Mouse (Mus musculus): ENCODE results near the gene Grk5. TPM values are rescaled to one million over a fixed set of nuclear protein-coding genes. Genes with fewer than 3 reads are reported as not detected.

The Grk5 gene
- polyA plus RNA-seq (2012): 2.6 and 2.7 TPM in 2 replicates

DNA sequence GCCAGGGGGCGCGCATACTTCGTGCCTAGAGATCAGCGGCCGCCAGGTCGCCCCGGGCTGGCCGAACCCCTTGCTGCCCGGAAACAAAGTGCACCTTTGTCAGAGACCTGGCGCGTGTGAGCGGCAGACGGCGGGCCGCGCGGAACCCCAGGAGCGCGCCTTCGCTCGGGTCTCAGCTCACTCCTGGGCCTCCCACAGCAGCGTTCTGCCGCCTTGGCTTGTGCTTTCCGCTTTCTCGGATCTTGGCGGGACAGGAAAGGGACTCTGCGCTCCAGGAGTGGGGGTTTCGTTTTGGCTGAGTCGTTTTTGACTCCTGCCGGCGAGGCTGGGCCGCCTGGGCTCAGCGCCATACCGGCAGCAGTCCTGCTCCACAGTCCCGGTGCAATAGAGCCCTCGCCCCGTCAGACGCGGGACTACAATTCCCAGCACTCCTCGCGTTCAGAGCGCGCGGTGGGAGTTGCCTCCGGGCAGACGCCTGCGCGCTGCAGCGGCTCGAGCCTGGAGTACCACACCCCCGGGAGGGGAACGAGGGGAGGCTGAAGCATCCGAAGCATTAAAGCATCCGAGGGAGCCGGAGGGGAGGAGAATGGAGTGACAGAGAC lies at the start of gene Grk5:
Gene Grk5, plus strand, starts transcription at position 36 of the 602 bp plus-strand sequence.
- no peak for TF ChIP-seq GATA1 (IDR thresholded peaks at IDR 0.05; ENCODE audit: low read length)

DNA sequence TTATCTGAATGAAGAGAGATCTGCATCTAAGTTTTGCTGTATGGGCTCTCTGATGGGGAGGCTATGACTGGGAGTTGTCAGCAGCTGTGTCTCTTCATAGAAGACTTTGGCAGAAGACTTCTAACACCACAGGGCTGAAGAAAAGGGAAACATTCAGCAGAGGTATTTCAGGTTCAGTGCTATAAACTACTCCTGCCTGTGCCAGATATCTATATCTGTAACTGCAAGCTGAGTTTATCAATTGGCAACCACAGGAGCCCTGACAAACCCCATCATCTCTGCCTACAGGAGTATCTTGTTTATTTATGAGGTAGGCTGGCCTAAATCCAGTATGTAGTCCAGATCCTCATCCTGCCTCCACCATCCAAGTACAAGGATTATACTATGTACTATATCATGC lies 46.2 kb upstream of the Grk5 start:
- TF ChIP-seq GATA1 (IDR thresholded peaks at IDR 0.05; ENCODE audit: low read length): peak; percentile 40

DNA sequence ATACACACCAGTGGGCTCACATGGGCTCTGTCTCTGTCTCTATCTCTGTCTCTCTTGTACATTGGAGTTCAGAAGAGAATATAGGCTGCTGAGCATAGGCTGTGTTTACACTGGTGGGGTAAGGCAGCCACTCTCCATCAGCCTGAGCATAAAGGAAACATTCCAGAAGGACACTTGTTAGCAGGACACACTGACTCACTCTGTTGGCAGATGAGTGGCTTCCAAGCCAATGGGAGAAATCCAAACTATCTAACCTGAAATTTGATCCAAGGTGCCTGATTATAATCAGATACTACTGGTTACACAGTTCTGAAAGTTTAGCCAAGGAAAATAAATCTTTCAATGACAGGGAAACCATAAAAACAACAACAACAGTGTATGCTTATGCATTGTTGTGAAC lies 43.8 kb upstream of the Grk5 start:
- no peak for TF ChIP-seq GATA1 (IDR thresholded peaks at IDR 0.05; ENCODE audit: low read length)

DNA sequence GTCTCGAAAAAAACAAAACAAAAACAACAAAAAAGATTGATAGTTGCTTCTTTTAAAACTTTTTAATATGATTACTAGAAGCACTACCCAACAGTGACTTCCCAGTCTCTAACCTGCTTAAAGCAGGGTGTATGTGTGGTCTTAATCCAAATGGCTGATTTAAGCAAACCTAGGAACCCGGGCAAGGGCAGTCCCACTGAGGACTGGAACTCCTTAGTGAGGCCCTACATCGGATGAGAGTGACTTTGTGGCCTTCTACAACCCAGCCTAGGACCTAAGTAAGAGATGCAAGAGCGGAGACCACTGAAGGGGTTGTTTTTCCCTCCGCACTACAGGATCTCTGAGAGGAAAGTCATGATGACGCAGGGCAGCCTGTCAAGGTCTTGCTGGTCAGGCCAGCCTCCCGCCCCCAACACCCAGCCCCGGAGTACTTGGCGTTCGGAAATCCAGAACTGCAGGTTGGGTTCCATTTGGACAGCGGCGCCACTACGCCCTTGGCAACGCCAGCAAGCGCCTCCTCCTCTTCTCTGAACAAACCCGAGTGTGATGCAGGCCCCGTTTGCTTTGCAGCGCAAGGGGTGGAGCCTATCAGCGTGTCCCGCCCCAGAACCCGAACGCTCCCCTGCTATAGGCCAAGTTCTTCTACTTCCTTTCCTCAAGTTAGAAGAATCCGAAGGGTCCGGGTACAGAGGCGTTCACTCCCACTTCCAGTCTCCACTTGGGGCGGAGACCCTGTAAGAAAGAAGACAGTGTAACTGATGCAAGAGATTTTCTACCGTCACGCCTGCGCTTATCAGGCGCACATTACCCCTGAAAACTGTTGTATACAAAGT lies 28.5 kb upstream of the Grk5 start, which contains the start of gene Sfxn4:
Gene Sfxn4, minus strand, starts transcription at position 612 of the 833 bp plus-strand sequence.
- TF ChIP-seq GATA1 (IDR thresholded peaks at IDR 0.05; ENCODE audit: low read length): no peak

DNA sequence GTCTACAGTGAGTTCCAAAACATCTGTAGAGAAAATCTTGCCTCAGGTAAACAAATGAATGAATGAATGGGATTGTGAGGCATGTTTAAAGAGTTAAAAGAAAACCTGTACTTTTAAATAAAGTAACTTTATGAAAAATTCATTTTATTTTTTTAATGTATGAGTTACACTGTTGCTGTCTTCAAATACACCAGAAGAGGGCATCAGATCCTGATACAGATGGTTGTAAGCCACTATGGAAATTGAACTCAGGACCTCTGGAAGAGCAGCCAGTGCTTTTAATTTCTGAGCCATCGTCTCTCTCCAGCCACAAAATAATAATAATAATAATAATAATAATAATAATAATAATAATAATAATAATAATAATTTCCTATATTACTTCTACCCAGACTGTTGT lies 19.1 kb upstream of the Grk5 start:
- TF ChIP-seq GATA1 (IDR thresholded peaks at IDR 0.05; ENCODE audit: low read length): no peak

DNA sequence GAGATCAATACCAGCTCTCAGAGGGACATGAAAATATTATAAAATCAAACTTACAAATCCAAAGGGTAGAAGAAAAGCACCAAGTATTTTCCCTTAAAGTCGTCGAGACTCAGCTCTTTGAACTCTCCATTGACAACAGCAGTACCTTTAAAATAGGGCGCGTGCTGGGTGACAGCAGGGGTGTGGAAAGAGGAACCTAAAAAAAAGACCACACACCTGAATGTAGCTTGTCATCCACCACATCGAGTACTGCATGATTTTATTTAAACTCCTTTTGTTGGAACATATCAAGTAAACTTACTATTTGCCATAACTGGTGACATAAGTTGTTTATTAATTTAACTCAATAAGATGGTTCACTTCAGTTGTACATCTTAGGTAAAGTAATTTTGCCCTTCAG lies 18.2 kb upstream of the Grk5 start:
- no peak for TF ChIP-seq GATA1 (IDR thresholded peaks at IDR 0.05; ENCODE audit: low read length)

DNA sequence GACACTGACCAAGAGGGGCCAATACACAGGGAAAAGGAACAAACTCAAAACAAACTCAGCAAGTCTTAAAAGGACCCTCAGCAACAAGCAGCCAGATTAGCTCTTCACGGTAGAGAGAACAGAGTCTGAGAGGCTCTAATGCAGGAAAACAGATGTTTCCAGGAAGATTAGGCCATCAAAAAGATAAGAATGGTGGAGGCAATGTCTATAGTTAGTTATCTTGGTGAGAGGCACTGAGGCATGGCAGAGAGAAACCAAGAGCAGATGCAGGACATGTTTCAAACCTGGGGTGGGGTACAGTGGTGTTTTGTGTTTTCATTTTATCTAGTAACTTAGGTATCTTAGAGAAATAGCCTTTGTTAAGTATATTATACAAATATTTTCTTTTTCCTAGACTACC lies 17.3 kb upstream of the Grk5 start:
- peak; percentile 97 for TF ChIP-seq GATA1 (IDR thresholded peaks at IDR 0.05; ENCODE audit: low read length)

DNA sequence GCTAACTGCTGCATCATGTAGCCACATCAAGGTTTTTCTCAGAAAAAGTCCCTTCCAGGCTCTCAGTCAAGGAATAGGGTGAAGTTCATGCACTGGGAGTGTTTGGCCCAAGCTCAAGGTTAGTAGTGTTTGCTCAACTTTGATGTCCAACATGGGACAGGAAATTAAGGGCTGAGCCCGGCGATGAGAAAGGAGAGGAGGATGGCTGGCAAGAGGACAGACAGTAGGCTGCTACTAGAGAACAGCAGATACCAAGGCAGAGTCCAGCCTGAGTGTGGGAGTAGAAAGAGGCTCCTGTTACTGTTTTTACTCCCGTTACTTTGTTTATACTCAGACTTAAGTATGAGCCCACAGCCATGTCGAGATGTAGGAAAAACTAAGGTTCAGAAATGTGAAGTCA lies 16.0 kb upstream of the Grk5 start:
- TF ChIP-seq GATA1 (IDR thresholded peaks at IDR 0.05; ENCODE audit: low read length): no peak

DNA sequence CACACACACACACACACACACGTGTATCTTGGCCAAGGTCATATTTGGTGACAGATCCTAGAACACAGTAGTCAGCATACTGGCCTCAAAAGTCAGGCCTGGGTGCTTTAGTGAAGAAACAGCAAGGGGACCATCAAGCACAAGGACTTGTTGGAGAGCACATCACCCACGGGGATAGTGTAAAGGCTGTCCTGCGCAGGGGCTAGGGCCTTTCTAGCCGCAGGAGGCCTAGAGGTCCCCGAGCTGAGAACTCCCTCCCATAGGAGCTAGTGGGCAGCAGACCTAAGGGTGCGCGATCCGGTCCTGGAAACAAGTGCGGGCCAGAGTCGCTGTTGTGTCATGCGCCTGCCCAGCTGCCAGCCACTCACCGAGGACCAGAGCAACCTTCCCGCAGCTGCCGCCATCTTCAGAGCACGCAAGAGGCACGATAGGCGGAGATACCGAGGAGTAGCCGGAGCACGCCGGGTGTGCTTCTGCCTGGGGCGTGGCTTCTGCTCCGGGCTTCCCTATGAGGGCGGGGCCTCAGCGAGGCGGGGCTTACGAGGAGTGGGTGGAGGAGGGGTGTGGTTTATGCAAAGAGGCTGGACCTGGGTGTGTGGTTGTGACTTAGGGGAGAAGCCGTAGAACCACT lies 15.4 kb upstream of the Grk5 start, which contains the start of gene Prdx3:
Gene Prdx3, minus strand, starts transcription at position 493 of the 631 bp plus-strand sequence.
- TF ChIP-seq GATA1 (IDR thresholded peaks at IDR 0.05; ENCODE audit: low read length): no peak

DNA sequence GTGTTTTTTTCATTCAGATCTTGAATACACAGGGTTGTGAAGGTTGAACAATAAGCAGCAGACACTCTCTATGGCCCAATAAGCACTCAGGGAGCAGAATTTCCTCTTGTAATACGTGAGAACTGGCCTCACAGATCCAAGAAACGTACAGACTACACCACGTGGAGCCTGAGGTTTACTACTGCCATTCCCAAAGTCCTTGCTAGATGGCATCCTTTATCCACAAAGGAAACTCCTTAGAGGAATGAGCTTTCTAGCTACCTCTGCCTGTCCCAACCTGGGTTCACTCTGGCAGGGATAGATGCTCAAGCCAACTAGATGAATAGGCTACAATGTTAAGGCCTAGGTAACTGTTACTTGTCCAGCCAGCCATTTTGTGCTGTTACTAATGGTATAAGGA lies 6.4 kb upstream of the Grk5 start:
- TF ChIP-seq GATA1 (IDR thresholded peaks at IDR 0.05; ENCODE audit: low read length): no peak

DNA sequence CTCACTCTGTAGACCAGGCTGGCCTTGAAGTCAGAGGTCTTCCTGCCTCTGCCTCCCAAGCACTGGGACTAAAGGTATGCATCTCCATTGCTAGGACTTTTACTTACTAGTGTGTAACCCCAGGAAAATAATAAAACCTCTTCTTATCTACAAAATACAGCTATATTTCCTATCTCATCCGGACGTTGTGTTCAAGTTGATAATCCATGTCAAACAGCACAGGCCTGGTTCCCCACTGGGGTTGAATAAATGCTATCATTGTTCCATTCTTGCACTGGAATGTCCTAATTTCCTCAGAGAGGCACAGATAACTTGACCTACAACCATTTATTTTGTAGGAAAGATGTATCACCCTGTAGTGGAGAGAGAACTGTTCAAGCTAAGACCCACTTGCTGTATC lies 1.9 kb upstream of the Grk5 start:
- TF ChIP-seq GATA1 (IDR thresholded peaks at IDR 0.05; ENCODE audit: low read length): peak; percentile 75

DNA sequence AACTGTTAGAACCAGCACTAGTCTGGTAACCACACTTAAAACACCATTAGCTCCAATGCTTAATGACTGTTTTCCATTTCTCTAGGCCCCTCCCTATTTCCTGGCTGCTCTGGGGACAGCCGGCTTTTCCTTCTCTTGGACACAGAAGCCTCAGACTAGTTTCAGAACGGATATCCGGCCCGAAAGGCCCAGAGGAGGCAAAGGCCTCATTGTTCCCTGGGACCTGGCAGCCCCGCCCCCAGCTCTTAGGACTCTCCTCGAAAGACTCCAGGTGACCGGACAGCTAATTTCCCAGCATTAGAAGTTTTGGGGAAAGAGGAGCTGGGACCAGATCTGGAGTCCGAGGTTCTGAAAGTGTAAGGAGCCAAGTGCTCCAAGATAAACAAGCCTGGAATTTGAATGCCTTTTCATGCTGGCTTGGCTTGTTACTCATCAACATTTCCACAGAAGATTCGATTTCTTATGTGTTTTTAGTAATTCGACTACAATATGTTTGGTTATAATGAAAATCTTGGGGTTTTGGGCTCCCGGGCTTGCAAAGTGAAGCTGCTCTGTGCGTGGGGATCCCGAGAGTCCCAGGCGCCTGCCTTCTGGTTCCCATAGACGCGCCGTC lies 342 bp upstream of the Grk5 start:
- TF ChIP-seq GATA1 (IDR thresholded peaks at IDR 0.05; ENCODE audit: low read length): no peak

DNA sequence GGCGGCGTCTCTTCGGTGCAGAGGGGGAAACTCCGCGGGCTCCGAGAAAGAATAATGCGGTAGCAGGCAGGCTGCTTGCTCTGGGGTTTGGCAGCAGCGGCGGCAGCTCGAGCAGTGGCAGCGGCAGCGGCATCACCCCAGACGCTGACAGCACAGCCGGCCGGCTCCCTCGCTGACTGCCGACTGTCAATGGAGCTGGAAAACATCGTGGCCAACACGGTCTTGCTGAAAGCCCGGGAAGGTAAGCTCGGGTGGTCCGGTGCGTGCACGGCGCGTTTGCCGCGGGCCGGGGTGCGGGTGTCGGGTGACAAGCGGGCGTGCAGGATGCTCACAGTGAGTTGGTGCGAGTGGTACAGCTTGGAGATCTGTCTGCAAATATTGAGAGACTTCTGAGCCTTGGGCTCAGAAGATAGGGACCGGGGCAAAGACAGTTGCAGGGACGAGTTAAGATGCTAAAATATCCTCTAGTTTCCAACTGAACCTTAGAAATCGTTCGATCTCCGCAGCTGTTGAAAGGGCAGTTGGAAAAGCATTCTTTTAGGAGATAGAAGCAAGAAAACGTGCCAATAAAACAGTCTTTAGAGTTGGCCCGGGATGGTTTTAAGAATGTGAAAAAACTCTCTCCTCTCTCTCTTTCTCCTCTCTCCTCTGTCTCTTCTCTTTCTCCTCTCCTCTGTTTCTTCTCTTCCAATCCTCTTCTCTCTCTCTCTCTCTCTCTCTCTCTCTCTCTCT lies 1.0 kb downstream of the Grk5 start:
- TF ChIP-seq GATA1 (IDR thresholded peaks at IDR 0.05; ENCODE audit: low read length): no peak

DNA sequence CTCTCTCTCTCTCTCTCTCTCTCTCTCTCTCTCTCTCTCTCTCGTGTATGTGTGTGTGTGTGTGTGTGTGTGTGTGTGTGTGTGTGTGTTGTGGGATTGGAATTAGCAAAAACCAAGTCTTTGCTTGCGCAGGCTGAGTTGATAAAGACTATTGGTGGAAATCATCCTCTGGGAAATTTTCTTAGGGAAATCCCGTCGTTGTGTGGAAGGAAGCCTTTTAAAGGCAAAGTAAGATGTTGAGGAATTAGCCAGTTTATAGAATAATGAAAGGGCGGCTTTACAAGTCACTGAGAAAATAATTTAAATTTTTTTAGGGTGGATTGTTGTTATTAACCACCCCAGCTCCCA lies 1.5 kb downstream of the Grk5 start:
- TF ChIP-seq GATA1 (IDR thresholded peaks at IDR 0.05; ENCODE audit: low read length): no peak

DNA sequence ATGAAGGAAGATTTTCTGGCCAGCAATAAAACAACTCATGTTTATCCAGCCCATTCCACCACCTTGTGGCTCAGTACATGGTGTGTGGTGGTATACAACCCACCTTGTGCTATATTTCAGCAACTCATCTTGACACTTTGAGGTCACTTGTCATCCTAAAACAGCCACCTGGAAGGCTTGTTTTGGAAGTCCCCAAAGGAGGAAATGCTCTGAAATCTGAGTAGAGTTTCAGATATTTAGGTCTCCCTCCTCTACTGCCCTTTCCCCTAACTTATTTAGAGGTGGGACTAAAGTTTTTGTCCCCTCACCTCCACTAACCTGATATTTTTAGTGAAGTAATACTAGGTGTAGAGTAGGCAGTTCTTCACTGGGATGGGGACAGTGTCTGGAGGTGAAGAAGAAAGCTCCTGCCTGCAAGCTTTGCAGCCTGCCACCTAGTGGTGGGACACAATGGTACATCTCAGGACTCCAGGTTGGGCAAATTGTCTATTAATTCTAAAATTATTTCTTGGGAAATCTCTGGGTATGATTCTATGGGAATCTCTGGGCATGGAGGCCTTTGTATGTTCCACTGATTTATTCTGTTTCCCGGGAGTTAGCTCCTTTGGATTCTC lies 2.5 kb downstream of the Grk5 start:
- TF ChIP-seq GATA1 (IDR thresholded peaks at IDR 0.05; ENCODE audit: low read length): no peak
